Mouse (Mus musculus): Measurements from ENCODE around the gene 1700056E22Rik.

DNA sequence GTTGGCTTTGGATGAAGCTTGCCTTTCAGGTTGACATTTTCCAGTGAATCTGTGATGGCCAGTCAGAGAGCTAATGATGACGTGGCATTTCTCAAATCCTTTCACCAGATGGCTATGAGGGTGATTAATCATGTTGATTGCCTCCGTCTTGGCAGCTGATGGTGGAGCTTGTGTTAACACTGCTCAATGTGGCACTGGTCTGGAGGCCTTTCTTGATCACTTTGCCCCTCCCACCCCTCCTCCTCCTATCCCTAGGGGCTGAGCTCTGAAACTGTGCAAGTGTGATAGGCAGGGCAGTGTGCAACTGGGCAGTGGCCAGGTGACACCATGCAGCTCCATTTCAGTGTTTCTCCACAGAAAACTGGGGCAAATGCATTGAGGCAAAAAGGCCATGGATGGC, 29.8 kb downstream of the 1700056E22Rik start:
- TF ChIP-seq CTCF (IDR thresholded peaks at IDR 0.05; ENCODE audit: low read depth, low read length) (no peak), POLR2A (IDR thresholded peaks at IDR 0.05; ENCODE audit: borderline replicate concordance, low read depth, low read length) (no peak)

Measured in bone marrow macrophage, adult 2 months (primary cell).